In the genomic region with DNA sequence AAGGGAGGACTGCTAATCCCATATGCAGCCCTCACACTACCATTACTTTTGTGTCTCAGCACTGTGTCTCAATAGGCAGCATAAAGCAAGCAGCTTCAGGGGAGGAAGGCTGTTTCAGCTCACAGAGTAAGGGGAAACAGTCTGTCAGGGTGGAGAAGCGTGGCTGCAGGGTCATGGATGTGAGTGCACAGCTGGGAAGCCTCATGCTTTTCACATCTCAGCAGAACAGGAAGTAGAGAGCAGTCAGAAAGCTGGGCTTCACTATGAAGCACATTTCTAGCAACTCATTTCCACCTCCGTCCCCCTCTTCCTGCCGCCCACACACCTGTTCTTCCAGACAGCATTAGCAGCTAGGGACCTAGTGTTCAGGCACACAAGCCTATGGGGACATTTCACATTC, we compare ENCODE assay signal across 13 mouse cellular contexts. TPM values are rescaled to one million over a fixed set of nuclear protein-coding genes. Genes with fewer than 3 reads are reported as not detected.
DNase-seq lines count a peak whose midpoint lies in the region; ATAC-seq and TF ChIP-seq lines count a peak whose summit lies in the region.
"Had no signal": no experiment of that assay in that cellular context is flagged by ENCODE, and none has a peak within 500 bp of the region (broad histone marks: within the 10 kb centered on the region; RNA-seq: fewer than 3 reads in every experiment).

No protein-coding gene starts in this region.

- 17% methylated on average over 3 of the region's 3 CpGs for WGBS in kidney, postnatal 0 days
- WGBS in stomach, embryonic 15.5 days, result 32% methylated on average over 3 of the region's 3 CpGs

- H3K9me3 ChIP-seq in kidney, postnatal 0 days (replicated peaks; ENCODE audit: low read length), result no peaks in the 10 kb centered on the region
- H3K9me3 ChIP-seq in stomach, embryonic 15.5 days, result no peaks in the 10 kb centered on the region
- H3K9me3 ChIP-seq: embryonic facial prominence, embryonic 13.5 days; heart, embryonic 15.5 days had no signal

- ATAC-seq in kidney, postnatal 0 days (replicated peaks; ENCODE audit: low FRiP score, low read depth), result peak; percentile 78
- ATAC-seq in CD4-positive, CD25-positive, alpha-beta regulatory T cell, adult 4 months, result peak; percentile 71
- ATAC-seq in hematopoietic stem cell, adult 5-6 weeks (replicated peaks in 1 of 2; ENCODE audit: insufficient read depth in 1 of 2, low FRiP score in 2 of 2, low TSS enrichment in 1 of 2, low read depth in 1 of 2, poor library complexity in 2 of 2, severe bottlenecking in 2 of 2), result peak; percentile 69 to 83
- ATAC-seq in stomach, embryonic 15.5 days (ENCODE audit: insufficient read depth, low FRiP score, low read depth), result peak; percentile 79
- ATAC-seq: liver, postnatal 0 days had no signal

- H3K4me3 ChIP-seq in kidney, postnatal 0 days (replicated peaks; ENCODE audit: low read depth, low read length), result no peak overlapping the region
- H3K4me3 ChIP-seq in stomach, embryonic 15.5 days (replicated peaks), result no peak overlapping the region
- H3K4me3 ChIP-seq: embryonic facial prominence, embryonic 13.5 days; heart, embryonic 15.5 days had no signal

- no peaks in the 10 kb centered on the region for H3K36me3 ChIP-seq in kidney, postnatal 0 days (ENCODE audit: insufficient read depth, low read length)
- H3K36me3 ChIP-seq in stomach, embryonic 15.5 days, result no peaks in the 10 kb centered on the region
- H3K36me3 ChIP-seq: heart, embryonic 15.5 days had no signal

- TF ChIP-seq CTCF in kidney, postnatal 0 days (IDR thresholded peaks at IDR 0.05; ENCODE audit: low read depth), result no peak

- peaks cover 18% of the 10 kb centered on the region for H3K4me1 ChIP-seq in kidney, postnatal 0 days (replicated peaks; ENCODE audit: insufficient read depth, low read length)
- H3K4me1 ChIP-seq in stomach, embryonic 15.5 days, result peaks cover 8% of the 10 kb centered on the region
- H3K4me1 ChIP-seq: heart, embryonic 15.5 days had no signal

- H3K9ac ChIP-seq in kidney, postnatal 0 days (ENCODE audit: low read depth, low read length), result no peak overlapping the region
- no peak overlapping the region for H3K9ac ChIP-seq in stomach, embryonic 15.5 days
- H3K9ac ChIP-seq: embryonic facial prominence, embryonic 13.5 days; heart, embryonic 15.5 days; liver, postnatal 0 days had no signal

- H3K4me2 ChIP-seq in kidney, postnatal 0 days (ENCODE audit: low read length), result no peak overlapping the region
- no peak overlapping the region for H3K4me2 ChIP-seq in stomach, embryonic 15.5 days
- H3K4me2 ChIP-seq: embryonic facial prominence, embryonic 13.5 days; heart, embryonic 15.5 days had no signal

- peak; percentile 87 for DNase-seq in kidney, postnatal 0 days (ENCODE audit: low spot score)
- DNase-seq in kidney, adult 8-10 months, result no peak
- no peak for DNase-seq in embryo, embryonic 11 days
- no peak for DNase-seq in frontal cortex, postnatal 14 days (ENCODE audit: low spot score in 2 of 2)
- no peak for DNase-seq in left cerebral cortex, adult 11 months (ENCODE audit: low spot score)
- DNase-seq: adrenal gland, postnatal 10 days; cerebellum, adult 18-20 months; liver, postnatal 0 days had no signal

- peak overlapping the region; percentile 42; the same call in 1 of the 2 replicates for H3K27ac ChIP-seq in kidney, postnatal 0 days
- H3K27ac ChIP-seq in stomach, embryonic 15.5 days, result peak overlapping the region; percentile 23; the same call in 1 of the 2 replicates
- H3K27ac ChIP-seq: embryonic facial prominence, embryonic 13.5 days; heart, embryonic 15.5 days had no signal

- no peaks in the 10 kb centered on the region for H3K27me3 ChIP-seq in kidney, postnatal 0 days (ENCODE audit: insufficient read depth, low read length)
- no peaks in the 10 kb centered on the region for H3K27me3 ChIP-seq in stomach, embryonic 15.5 days (replicated peaks)
- H3K27me3 ChIP-seq: embryonic facial prominence, embryonic 13.5 days; heart, embryonic 15.5 days had no signal

RNA-seq across cellular contexts. Expression of a gene that starts 12.7 kb away (rescaled TPM):
- 90.2 and 95.4 TPM in 2 replicates for polyA plus RNA-seq in kidney, postnatal 0 days (2015; fragmentation: Nextera tagmentation; extraction: Ambion mirVana)
- 10 to 100 TPM; 76.2 to 86.4 TPM for polyA plus RNA-seq in CD4-positive, CD25-positive, alpha-beta regulatory T cell, adult 4 months (2017; shearing (Covaris generic))
- 131 and 200 TPM in 2 replicates for total RNA-seq in hematopoietic stem cell, adult 5-6 weeks (2017)
- 57.6 and 59.7 TPM in 2 replicates for polyA plus RNA-seq in stomach, embryonic 15.5 days (2015; fragmentation: Nextera tagmentation; extraction: Ambion mirVana)
